Mouse (Mus musculus): ENCODE data around the gene Tenm2. TPM values are rescaled to one million over a fixed set of nuclear protein-coding genes. Genes with fewer than 3 reads are reported as not detected.

Tenm2 gene
- total and polyA plus RNA-seq, 3 experiments = not detected

- in situ Hi-C loops (cut with MboI; ENCODE audit: low pct_ligation_motif_present, low pct_unique_long_range_greater_than_20kb, low sequenced_read_pairs) = no loop called here
- Histone ChIP-seq H3K4me3 (replicated peaks in 1 of 3; ENCODE audit: low read depth in 2 of 3, low read length in 2 of 3, poor library complexity in 1 of 3) (peak overlapping the region in 1 of 3 experiments; percentile 3), H3K9ac (ENCODE audit: insufficient read depth, low read depth) (no peak overlapping the region), H3K27ac (ENCODE audit: insufficient read depth, low read depth) (no peak overlapping the region), H3K4me1 (ENCODE audit: control insufficient read depth in 1 of 2, insufficient read depth in 2 of 2) (no peaks in the 10 kb centered on the region), H3K79me2 (replicated peaks; ENCODE audit: control insufficient read depth, extremely low read depth, insufficient read depth, poor library complexity, severe bottlenecking) (no peaks in the 10 kb centered on the region), H3K27me3 (replicated peaks) (no peaks in the 10 kb centered on the region), H3K4me2 (ENCODE audit: insufficient read depth, low read depth, poor library complexity, severe bottlenecking) (no peak overlapping the region), H3K36me3 (replicated peaks in 1 of 2; ENCODE audit: control insufficient read depth in 1 of 2, insufficient read depth in 1 of 2, low read length in 1 of 2) (no peaks in the 10 kb centered on the region), H3K9me3 (replicated peaks; ENCODE audit: low read length) (peaks cover 76% of the 10 kb centered on the region)
- DNase-seq (ENCODE audit: extremely low read depth) = no peak
- dilution Hi-C loops (cut with MboI; ENCODE audit: extremely low pct_ligation_motif_present, extremely low pct_unique_long_range_greater_than_20kb, low sequenced_read_pairs) = no loop called here
- TF ChIP-seq KAT2A (IDR thresholded peaks at IDR 0.05; ENCODE audit: insufficient replicate concordance, low read length) (no peak), TCF12 (IDR thresholded peaks at IDR 0.05; ENCODE audit: low read depth, low read length) (no peak), ELF1 (IDR thresholded peaks at IDR 0.05; ENCODE audit: low read depth, low read length) (no peak), ZKSCAN1 (IDR thresholded peaks at IDR 0.05; ENCODE audit: borderline replicate concordance, low read depth, low read length) (no peak), USF2 (conservative IDR thresholded peaks at IDR 0.05; ENCODE audit: low read depth, low read length) (no peak), GABPA (IDR thresholded peaks at IDR 0.05; ENCODE audit: insufficient replicate concordance, low read depth, low read length) (no peak), ZC3H11A (IDR thresholded peaks at IDR 0.05; ENCODE audit: low read depth, low read length) (no peak), MAFK (IDR thresholded peaks at IDR 0.05; ENCODE audit: insufficient replicate concordance, low read length) (no peak), TBP (conservative IDR thresholded peaks at IDR 0.05; ENCODE audit: low read depth, low read length) (no peak), SMC3 (IDR thresholded peaks at IDR 0.05; ENCODE audit: low read depth, low read length) (no peak), UBTF (IDR thresholded peaks at IDR 0.05; ENCODE audit: low read depth, low read length) (no peak), PAX5 (IDR thresholded peaks at IDR 0.05; ENCODE audit: low read length) (no peak), USF1 (IDR thresholded peaks at IDR 0.05; ENCODE audit: low read depth, low read length) (no peak), CHD1 (IDR thresholded peaks at IDR 0.05; ENCODE audit: low read depth, low read length) (no peak), JUND (conservative IDR thresholded peaks at IDR 0.05; ENCODE audit: low read depth, low read length) (no peak), MEF2A (IDR thresholded peaks at IDR 0.05; ENCODE audit: borderline replicate concordance, low read depth, low read length) (no peak), NELFE (IDR thresholded peaks at IDR 0.05; ENCODE audit: low read depth, low read length) (no peak), HCFC1 (IDR thresholded peaks at IDR 0.05; ENCODE audit: low read depth, low read length) (no peak), ZNF384 (IDR thresholded peaks at IDR 0.05; ENCODE audit: low read depth, low read length) (no peak), MAZ (IDR thresholded peaks at IDR 0.05; ENCODE audit: low read depth, low read length) (no peak)
Measured at GRCm38 (mm10) chr11:36484466-36485069, 751.2 kb downstream of the Tenm2 start.

- in situ Hi-C loops (cut with MboI; ENCODE audit: low pct_ligation_motif_present, low pct_unique_long_range_greater_than_20kb, low sequenced_read_pairs) = no loop called here
- TF ChIP-seq ZC3H11A (IDR thresholded peaks at IDR 0.05; ENCODE audit: low read depth, low read length) (no peak), MAX (IDR thresholded peaks at IDR 0.05; ENCODE audit: low read length) (no peak), CHD1 (IDR thresholded peaks at IDR 0.05; ENCODE audit: low read depth, low read length) (no peak), EP300 (IDR thresholded peaks at IDR 0.05; ENCODE audit: low read length) (no peak), SMC3 (IDR thresholded peaks at IDR 0.05; ENCODE audit: low read depth, low read length) (no peak), E2F4 (IDR thresholded peaks at IDR 0.05; ENCODE audit: insufficient replicate concordance, low read depth, low read length) (no peak), TBP (conservative IDR thresholded peaks at IDR 0.05; ENCODE audit: low read depth, low read length) (no peak), KAT2A (IDR thresholded peaks at IDR 0.05; ENCODE audit: insufficient replicate concordance, low read length) (no peak), SIN3A (IDR thresholded peaks at IDR 0.05; ENCODE audit: low read length) (no peak), MXI1 (IDR thresholded peaks at IDR 0.05; ENCODE audit: low read depth, low read length) (no peak), USF1 (IDR thresholded peaks at IDR 0.05; ENCODE audit: low read depth, low read length) (no peak), JUN (IDR thresholded peaks at IDR 0.05; ENCODE audit: insufficient read depth, low read depth, low read length) (no peak), CTCF (conservative IDR thresholded peaks at IDR 0.05 in 1 of 2, IDR thresholded peaks at IDR 0.05 in 1 of 2; ENCODE audit: low read depth in 2 of 2, low read length in 2 of 2) (no peak), MYC (IDR thresholded peaks at IDR 0.05; ENCODE audit: low read depth, low read length) (no peak)
- no peak for DNase-seq (ENCODE audit: extremely low read depth)
- Histone ChIP-seq H3K4me2 (ENCODE audit: insufficient read depth, low read depth, poor library complexity, severe bottlenecking) (no peak overlapping the region), H3K36me3 (replicated peaks in 1 of 2; ENCODE audit: control insufficient read depth in 1 of 2, insufficient read depth in 1 of 2, low read length in 1 of 2) (no peaks in the 10 kb centered on the region), H3K27me3 (replicated peaks) (no peaks in the 10 kb centered on the region), H3K4me1 (ENCODE audit: control insufficient read depth in 1 of 2, insufficient read depth in 2 of 2) (no peaks in the 10 kb centered on the region), H3K9me3 (replicated peaks; ENCODE audit: low read length) (peaks cover 77% of the 10 kb centered on the region), H3K27ac (ENCODE audit: insufficient read depth, low read depth) (no peak overlapping the region), H3K4me3 (replicated peaks in 1 of 3; ENCODE audit: low read depth in 2 of 3, low read length in 2 of 3, poor library complexity in 1 of 3) (no peak overlapping the region), H3K9ac (ENCODE audit: insufficient read depth, low read depth) (no peak overlapping the region), H3K79me2 (replicated peaks; ENCODE audit: control insufficient read depth, extremely low read depth, insufficient read depth, poor library complexity, severe bottlenecking) (no peaks in the 10 kb centered on the region)
- dilution Hi-C loops (cut with MboI; ENCODE audit: extremely low pct_ligation_motif_present, extremely low pct_unique_long_range_greater_than_20kb, low sequenced_read_pairs) = no loop called here
Measured at GRCm38 (mm10) chr11:36482136-36482535, 753.6 kb downstream of the Tenm2 start.
